Comparison of ENCODE assay signal across 27 mouse cellular contexts in the genomic region with DNA sequence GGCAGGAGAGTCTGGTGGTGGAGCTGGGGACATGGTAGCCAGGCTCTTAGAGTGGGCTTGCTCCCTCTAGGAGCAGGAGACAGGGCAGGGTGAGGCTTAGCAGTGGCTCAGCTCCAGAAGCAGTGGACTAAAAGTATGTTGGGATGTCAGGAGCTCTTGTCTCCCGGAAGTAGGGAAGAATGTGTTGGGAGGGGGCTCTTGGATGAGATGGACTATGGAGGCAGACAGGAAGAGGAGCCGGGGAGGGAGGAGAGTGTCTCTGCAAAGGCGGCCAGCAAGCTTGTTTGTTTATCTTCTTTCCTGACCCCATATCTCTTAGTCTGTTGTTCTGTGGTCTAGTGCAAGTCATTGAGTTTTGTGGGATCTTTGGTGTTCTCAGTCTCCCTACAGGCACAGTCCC. TPM values are rescaled to one million over a fixed set of nuclear protein-coding genes. Genes with fewer than 3 reads are reported as not detected.
A peak's percentile ranks its signal among the peaks of the same experiment; 100 is the strongest.
DNase-seq lines count a peak whose midpoint lies in the region; ATAC-seq and TF ChIP-seq lines count a peak whose summit lies in the region.
"Had no signal": no experiment of that assay in that cellular context is flagged by ENCODE, and none has a peak within 500 bp of the region (broad histone marks: within the 10 kb centered on the region; RNA-seq: fewer than 3 reads in every experiment).

No protein-coding gene starts in this region.

- 33% methylated on average over 3 of the region's 3 CpGs for WGBS in intestine, embryonic 15.5 days
- WGBS in intestine, postnatal 0 days = 46% methylated on average over 3 of the region's 3 CpGs
- WGBS in lung, embryonic 15.5 days = 20% methylated on average over 3 of the region's 3 CpGs
- 74% methylated on average over 3 of the region's 3 CpGs for WGBS in liver, adult 2 months
- WGBS in liver, embryonic 16.5 days (ENCODE audit: insufficient replicate concordance) = 32% methylated on average over 3 of the region's 3 CpGs

- no peak for DNase-seq in lung, postnatal 14 days
- no peak for DNase-seq in liver, adult 2 months (ENCODE audit: extremely low read depth, low read depth, low spot score)
- no peak for DNase-seq in gastrocnemius, postnatal 25 days
- no peak for DNase-seq in left cerebral cortex, postnatal 25 days (ENCODE audit: low spot score in 2 of 2)
- DNase-seq: cerebellum, adult 8-10 months; gastrocnemius, postnatal 14 days; heart, postnatal 36 days; lung, postnatal 36 days; right cerebral cortex, postnatal 14 days; spleen, adult 18-20 months; thymus, adult 18-20 months had no signal

- TF ChIP-seq CTCF in intestine, postnatal 0 days (IDR thresholded peaks at IDR 0.05; ENCODE audit: low read depth) = no peak
- no peak for TF ChIP-seq CTCF in liver, adult 2 months (IDR thresholded peaks at IDR 0.05; ENCODE audit: low read depth, low read length)

- H3K9me3 ChIP-seq in intestine, embryonic 15.5 days = no peaks in the 10 kb centered on the region
- no peaks in the 10 kb centered on the region for H3K9me3 ChIP-seq in intestine, postnatal 0 days (ENCODE audit: control insufficient read depth)
- no peaks in the 10 kb centered on the region for H3K9me3 ChIP-seq in lung, embryonic 15.5 days
- H3K9me3 ChIP-seq in liver, embryonic 16.5 days (replicated peaks; ENCODE audit: control insufficient read depth, low read length) = no peaks in the 10 kb centered on the region
- H3K9me3 ChIP-seq: forebrain, embryonic 15.5 days; limb, embryonic 12.5 days; neural tube, embryonic 15.5 days had no signal

- no peak overlapping the region for H3K27ac ChIP-seq in intestine, embryonic 15.5 days
- H3K27ac ChIP-seq in intestine, postnatal 0 days (ENCODE audit: low read depth, low read length) = no peak overlapping the region
- no peak overlapping the region for H3K27ac ChIP-seq in lung, embryonic 15.5 days
- H3K27ac ChIP-seq in liver, adult 2 months (replicated peaks; ENCODE audit: insufficient read depth, low read depth, low read length) = peak overlapping the region; percentile 3
- H3K27ac ChIP-seq in liver, embryonic 16.5 days (ENCODE audit: low read length) = peak overlapping the region; percentile 87
- H3K27ac ChIP-seq: forebrain, embryonic 15.5 days; limb, embryonic 12.5 days; neural tube, embryonic 15.5 days had no signal

- TF ChIP-seq POLR2A in liver, adult 2 months (IDR thresholded peaks at IDR 0.05; ENCODE audit: extremely low read depth, insufficient read depth, low read length) = no peak

- H3K27me3 ChIP-seq in intestine, embryonic 15.5 days (replicated peaks) = no peaks in the 10 kb centered on the region
- no peaks in the 10 kb centered on the region for H3K27me3 ChIP-seq in intestine, postnatal 0 days (replicated peaks; ENCODE audit: control insufficient read depth, insufficient read depth, low read length)
- H3K27me3 ChIP-seq in lung, embryonic 15.5 days = no peaks in the 10 kb centered on the region
- no peaks in the 10 kb centered on the region for H3K27me3 ChIP-seq in liver, adult 2 months (ENCODE audit: control insufficient read depth, insufficient read depth, low read length)
- H3K27me3 ChIP-seq in liver, embryonic 16.5 days (ENCODE audit: control insufficient read depth, insufficient read depth, low read depth, low read length) = no peaks in the 10 kb centered on the region
- H3K27me3 ChIP-seq: forebrain, embryonic 15.5 days; limb, embryonic 12.5 days; neural tube, embryonic 15.5 days had no signal

- 0 out of 2 replicates have a peak, but pooled peaks have one; percentile 9 for ATAC-seq in intestine, embryonic 15.5 days
- no peak for ATAC-seq in intestine, postnatal 0 days
- peak; percentile 17; the same call in 1 of the 2 replicates for ATAC-seq in lung, embryonic 15.5 days (ENCODE audit: borderline replicate concordance, extremely low read depth, low FRiP score, low TSS enrichment)
- no peak for ATAC-seq in liver, embryonic 16.5 days (ENCODE audit: low read depth)
- ATAC-seq: forebrain, embryonic 15.5 days; hindbrain, embryonic 16.5 days; midbrain, embryonic 16.5 days had no signal

- H3K79me2 ChIP-seq in liver, adult 2 months (ENCODE audit: control insufficient read depth, insufficient read depth, low read length) = no peaks in the 10 kb centered on the region

- intact Hi-C loops in left cerebral cortex, postnatal 25 days (cut with DNase I) = no loop called here

- peaks cover 21% of the 10 kb centered on the region; the same call in 1 of the 2 replicates for H3K4me1 ChIP-seq in intestine, embryonic 15.5 days (replicated peaks)
- no peaks in the 10 kb centered on the region for H3K4me1 ChIP-seq in intestine, postnatal 0 days (replicated peaks; ENCODE audit: control insufficient read depth, insufficient read depth, low read length)
- 0 out of 2 replicates have a peak, but pooled peaks cover 8% of the 10 kb centered on the region for H3K4me1 ChIP-seq in lung, embryonic 15.5 days
- peaks cover 12% of the 10 kb centered on the region for H3K4me1 ChIP-seq in liver, adult 2 months (ENCODE audit: control insufficient read depth, insufficient read depth, low read length)
- peaks cover 87% of the 10 kb centered on the region for H3K4me1 ChIP-seq in liver, embryonic 16.5 days (ENCODE audit: control insufficient read depth, low read depth, low read length)
- H3K4me1 ChIP-seq: limb, embryonic 12.5 days had no signal

- H3K9ac ChIP-seq in intestine, embryonic 15.5 days = no peak overlapping the region
- no peak overlapping the region for H3K9ac ChIP-seq in intestine, postnatal 0 days (ENCODE audit: low read depth, low read length)
- no peak overlapping the region for H3K9ac ChIP-seq in lung, embryonic 15.5 days
- no peak overlapping the region for H3K9ac ChIP-seq in liver, adult 2 months (ENCODE audit: low read depth, low read length)
- peak overlapping the region; percentile 64 for H3K9ac ChIP-seq in liver, embryonic 16.5 days (ENCODE audit: low read depth, low read length)
- H3K9ac ChIP-seq: forebrain, embryonic 15.5 days; limb, embryonic 12.5 days; neural tube, embryonic 15.5 days had no signal

- no peaks in the 10 kb centered on the region for H3K36me3 ChIP-seq in intestine, embryonic 15.5 days
- no peaks in the 10 kb centered on the region for H3K36me3 ChIP-seq in intestine, postnatal 0 days (ENCODE audit: control insufficient read depth, insufficient read depth)
- no peaks in the 10 kb centered on the region for H3K36me3 ChIP-seq in lung, embryonic 15.5 days
- no peaks in the 10 kb centered on the region for H3K36me3 ChIP-seq in liver, adult 2 months (ENCODE audit: control insufficient read depth, insufficient read depth, low read length)
- no peaks in the 10 kb centered on the region for H3K36me3 ChIP-seq in liver, embryonic 16.5 days (ENCODE audit: control insufficient read depth, insufficient read depth)
- H3K36me3 ChIP-seq: forebrain, embryonic 15.5 days; limb, embryonic 12.5 days; neural tube, embryonic 15.5 days had no signal

- H3K4me3 ChIP-seq in intestine, embryonic 15.5 days (replicated peaks) = no peak overlapping the region
- no peak overlapping the region for H3K4me3 ChIP-seq in intestine, postnatal 0 days (ENCODE audit: low read depth, low read length)
- no peak overlapping the region for H3K4me3 ChIP-seq in lung, embryonic 15.5 days
- H3K4me3 ChIP-seq in liver, adult 2 months (ENCODE audit: insufficient read depth, low read depth, low read length) = no peak overlapping the region
- peak overlapping the region; percentile 44 for H3K4me3 ChIP-seq in liver, embryonic 16.5 days (ENCODE audit: low read depth, low read length)
- H3K4me3 ChIP-seq: forebrain, embryonic 15.5 days; limb, embryonic 12.5 days; neural tube, embryonic 15.5 days had no signal

- H3K4me2 ChIP-seq in intestine, embryonic 15.5 days (replicated peaks) = no peak overlapping the region
- no peak overlapping the region for H3K4me2 ChIP-seq in intestine, postnatal 0 days (replicated peaks; ENCODE audit: low read depth)
- H3K4me2 ChIP-seq in lung, embryonic 15.5 days = no peak overlapping the region
- peak overlapping the region; percentile 63 for H3K4me2 ChIP-seq in liver, embryonic 16.5 days (ENCODE audit: low read depth, low read length)
- H3K4me2 ChIP-seq: forebrain, embryonic 15.5 days; limb, embryonic 12.5 days; neural tube, embryonic 15.5 days had no signal

RNA-seq across cellular contexts. Expression of a gene that starts 12.1 kb away (rescaled TPM):
- 1.3 and 1.7 TPM in 2 replicates for polyA plus RNA-seq in intestine, embryonic 15.5 days (2015; fragmentation: Nextera tagmentation; extraction: Ambion mirVana)
- polyA plus RNA-seq in intestine, postnatal 0 days (2015; fragmentation: Nextera tagmentation; extraction: Ambion mirVana) = 1.3 and 1.4 TPM in 2 replicates
- 0.18 and 0.41 TPM in 2 replicates for polyA plus RNA-seq in lung, embryonic 15.5 days (2015; fragmentation: Nextera tagmentation; extraction: Ambion mirVana)
- total RNA-seq in liver, adult 2 months (2014; rRNA removed) = 2.5 and 4.0 TPM in 2 replicates
- 5.0 TPM in 2 replicates for polyA plus RNA-seq in liver, adult 2 months (2012; rRNA removed)
- polyA plus RNA-seq in liver, embryonic 16.5 days (2015; fragmentation: Nextera tagmentation; extraction: Ambion mirVana) = 16.7 and 19.2 TPM in 2 replicates
- under 1 TPM; 0.64 to 0.67 TPM for total RNA-seq in gastrocnemius, postnatal 25 days (2021)
- total RNA-seq in left cerebral cortex, postnatal 25 days (2021) = 1 to 10 TPM in 1 of 2 experiments, under 1 TPM in 1; 0.39 to 1.1 TPM

RNA-seq across cellular contexts. Expression of a gene that starts 36.6 kb away (rescaled TPM):
- polyA plus RNA-seq in intestine, embryonic 15.5 days (2015; fragmentation: Nextera tagmentation; extraction: Ambion mirVana) = not detected in 2 replicates
- polyA plus RNA-seq in intestine, postnatal 0 days (2015; fragmentation: Nextera tagmentation; extraction: Ambion mirVana) = not detected in 2 replicates
- polyA plus RNA-seq in lung, embryonic 15.5 days (2015; fragmentation: Nextera tagmentation; extraction: Ambion mirVana) = not detected in 2 replicates
- not detected in 2 replicates for total RNA-seq in liver, adult 2 months (2014; rRNA removed)
- not detected in 2 replicates for polyA plus RNA-seq in liver, adult 2 months (2012; rRNA removed)
- not detected in 2 replicates for polyA plus RNA-seq in liver, embryonic 16.5 days (2015; fragmentation: Nextera tagmentation; extraction: Ambion mirVana)
- total RNA-seq in gastrocnemius, postnatal 25 days (2021) = not detected
- total RNA-seq in left cerebral cortex, postnatal 25 days (2021) = not detected
- total RNA-seq: adrenal gland, adult 18-20 months; adrenal gland, postnatal 4 days; gastrocnemius, postnatal 14 days; heart, postnatal 36 days; layer of hippocampus, postnatal 10 days had no signal
- polyA plus RNA-seq: forebrain, embryonic 15.5 days; heart, embryonic 14.5 days; hindbrain, embryonic 16.5 days; large intestine, adult 2 months; limb, embryonic 12.5 days; midbrain, embryonic 16.5 days; neural tube, embryonic 15.5 days; stomach, embryonic 14.5 days; urinary bladder, adult 2 months had no signal

RNA-seq across cellular contexts. Expression of a gene that starts 39.1 kb away (rescaled TPM):
- 4.5 and 5.2 TPM in 2 replicates for polyA plus RNA-seq in intestine, embryonic 15.5 days (2015; fragmentation: Nextera tagmentation; extraction: Ambion mirVana)
- polyA plus RNA-seq in intestine, postnatal 0 days (2015; fragmentation: Nextera tagmentation; extraction: Ambion mirVana) = 3.7 and 4.4 TPM in 2 replicates
- polyA plus RNA-seq in lung, embryonic 15.5 days (2015; fragmentation: Nextera tagmentation; extraction: Ambion mirVana) = 13.0 and 13.1 TPM in 2 replicates
- 0.37 and 1.2 TPM in 2 replicates for total RNA-seq in liver, adult 2 months (2014; rRNA removed)
- 0.45 and 0.83 TPM in 2 replicates for polyA plus RNA-seq in liver, adult 2 months (2012; rRNA removed)
- polyA plus RNA-seq in liver, embryonic 16.5 days (2015; fragmentation: Nextera tagmentation; extraction: Ambion mirVana) = 1.8 and 2.2 TPM in 2 replicates
- total RNA-seq in gastrocnemius, postnatal 25 days (2021) = 1 to 10 TPM in 1 of 2 experiments, under 1 TPM in 1; 0.91 to 1.1 TPM
- total RNA-seq in left cerebral cortex, postnatal 25 days (2021) = 1 to 10 TPM; 2.3 to 2.8 TPM

RNA-seq across cellular contexts. Expression of a gene that starts 49.9 kb away (rescaled TPM):
- polyA plus RNA-seq in intestine, embryonic 15.5 days (2015; fragmentation: Nextera tagmentation; extraction: Ambion mirVana) = 0.15 and 0.16 TPM in 2 replicates
- polyA plus RNA-seq in intestine, postnatal 0 days (2015; fragmentation: Nextera tagmentation; extraction: Ambion mirVana) = 0.07 and 0.18 TPM in 2 replicates
- 0.21 and 0.29 TPM in 2 replicates for polyA plus RNA-seq in lung, embryonic 15.5 days (2015; fragmentation: Nextera tagmentation; extraction: Ambion mirVana)
- total RNA-seq in liver, adult 2 months (2014; rRNA removed) = 1.2 and 1.3 TPM in 2 replicates
- polyA plus RNA-seq in liver, adult 2 months (2012; rRNA removed) = 2.1 and 2.2 TPM in 2 replicates
- 0.28 and 0.38 TPM in 2 replicates for polyA plus RNA-seq in liver, embryonic 16.5 days (2015; fragmentation: Nextera tagmentation; extraction: Ambion mirVana)
- total RNA-seq in gastrocnemius, postnatal 25 days (2021) = not detected
- under 1 TPM in 1 of 2 experiments, not detected in 1; 0.48 TPM for total RNA-seq in left cerebral cortex, postnatal 25 days (2021)
- total RNA-seq: gastrocnemius, postnatal 14 days; heart, postnatal 36 days; layer of hippocampus, postnatal 10 days had no signal
- polyA plus RNA-seq: forebrain, embryonic 15.5 days; stomach, embryonic 14.5 days had no signal

Comparison
In these comparisons a context has a peak if more than half of its experiments do, and no peak if none do; other contexts are left out.
1. ATAC-seq: peak in intestine, embryonic 15.5 days (single experiment) and lung, embryonic 15.5 days (single experiment); none in intestine, postnatal 0 days (single experiment) and liver, embryonic 16.5 days (single experiment).
2. H3K27ac ChIP-seq: peak in liver, adult 2 months (single experiment) and liver, embryonic 16.5 days (single experiment); none in intestine, embryonic 15.5 days (single experiment), intestine, postnatal 0 days (single experiment) and lung, embryonic 15.5 days (single experiment).